Mouse (Mus musculus) CH12.LX (cell line): ENCODE data around the gene Rph3al. TPM values are rescaled to one million over a fixed set of nuclear protein-coding genes. Genes with fewer than 3 reads are reported as not detected.
A peak's percentile ranks its signal among the peaks of the same experiment; 100 is the strongest.

Experiments used
- DNase-seq: peaks from one replicate; pipeline ENCODE4 v3.0.0-alpha.2; 2013; ENCODE audit errors: extremely low read depth
- H3K27ac ChIP-seq: 2 replicates; pipeline ENCODE4 v1.5.1; 2012; ENCODE audit warnings: low read depth, mild to moderate bottlenecking, control low read depth, moderate library complexity; ENCODE audit not compliant: insufficient read depth
- H3K27me3 ChIP-seq: replicated peaks from 2 replicates; pipeline ENCODE3; 2012; ENCODE audit warnings: inconsistent platforms
- H3K36me3 ChIP-seq, 2 experiments: replicated peaks in 1 of 2; 2 replicates each; pipeline versions ENCODE3 to v1.6.1; 2012; ENCODE audit warnings: inconsistent platforms in 1 of 2, low read length in 1 of 2, mild to moderate bottlenecking in 1 of 2, mixed read lengths in 1 of 2, moderate library complexity in 1 of 2; ENCODE audit not compliant: control insufficient read depth in 1 of 2, insufficient read depth in 1 of 2
- H3K4me1 ChIP-seq, 2 experiments: 2 replicates each; pipeline ENCODE4 v1.6.1; 2012; ENCODE audit warnings: inconsistent platforms in 1 of 2, moderate library complexity in 1 of 2; ENCODE audit not compliant: insufficient read depth in 2 of 2, control insufficient read depth in 1 of 2
- H3K4me2 ChIP-seq: 2 replicates; pipeline ENCODE4 v1.6.1; 2012; ENCODE audit warnings: low read depth, mild to moderate bottlenecking, control low read depth; ENCODE audit not compliant: poor library complexity, insufficient read depth, severe bottlenecking
- H3K4me3 ChIP-seq, 3 experiments: fragments of 150-350 bp in 1 of 3; sonication (generic) in 1 of 3; replicated peaks in 1 of 3; 2 replicates each; pipeline versions ENCODE3 to v1.5.1; 2011 to 2012; ENCODE audit warnings: low read depth in 2 of 3, low read length in 2 of 3, mild to moderate bottlenecking in 2 of 3, moderate library complexity in 2 of 3, control low read depth in 1 of 3, improper control_type of control experiment in 1 of 3, inconsistent platforms in 1 of 3, mixed read lengths in 1 of 3; ENCODE audit not compliant: poor library complexity in 1 of 3
- H3K79me2 ChIP-seq: replicated peaks from 2 replicates; pipeline ENCODE4 v1.6.1; 2012; ENCODE audit warnings: mild to moderate bottlenecking, moderate library complexity; ENCODE audit not compliant: control insufficient read depth, poor library complexity, insufficient read depth, severe bottlenecking; ENCODE audit errors: extremely low read depth
- H3K9ac ChIP-seq: 2 replicates; pipeline ENCODE4 v1.6.1; 2012; ENCODE audit warnings: low read depth, mild to moderate bottlenecking, control low read depth, moderate library complexity; ENCODE audit not compliant: insufficient read depth
- H3K9me3 ChIP-seq: replicated peaks from 2 replicates; pipeline ENCODE3; 2012; ENCODE audit warnings: low read length, inconsistent platforms, mixed read lengths
- BHLHE40 ChIP-seq: IDR thresholded peaks from 2 replicates; pipeline ENCODE4 v1.6.1; 2011; ENCODE audit warnings: mild to moderate bottlenecking, low read depth, low read length, improper control_type of control experiment
- CHD1 ChIP-seq: IDR thresholded peaks from 2 replicates; pipeline ENCODE4 v1.6.1; 2012; ENCODE audit warnings: low read depth, low read length, improper control_type of control experiment, inconsistent platforms
- CTCF ChIP-seq, 2 experiments: IDR thresholded peaks in 1 of 2; conservative IDR thresholded peaks in 1 of 2; 2 replicates each; pipeline ENCODE4 v1.5.1; 2011 to 2012; ENCODE audit warnings: low read depth in 2 of 2, low read length in 2 of 2, improper control_type of control experiment in 1 of 2, inconsistent platforms in 1 of 2, mild to moderate bottlenecking in 1 of 2, moderate library complexity in 1 of 2
- ELF1 ChIP-seq: IDR thresholded peaks from 2 replicates; pipeline ENCODE4 v1.6.1; 2014; ENCODE audit warnings: low read depth, mild to moderate bottlenecking, inconsistent platforms, low read length, improper control_type of control experiment
- ETS1 ChIP-seq: conservative IDR thresholded peaks from 2 replicates; pipeline ENCODE4 v1.6.1; 2012; ENCODE audit warnings: low read depth, mild to moderate bottlenecking, inconsistent platforms, low read length, improper control_type of control experiment, moderate library complexity
- HCFC1 ChIP-seq: IDR thresholded peaks from 2 replicates; pipeline ENCODE4 v1.6.1; 2012; ENCODE audit warnings: low read depth, mild to moderate bottlenecking, inconsistent platforms, low read length, improper control_type of control experiment
- IRF4 ChIP-seq: IDR thresholded peaks from 2 replicates; pipeline ENCODE4 v1.6.1; 2014; ENCODE audit warnings: low read depth, mild to moderate bottlenecking, inconsistent platforms, low read length, improper control_type of control experiment
- JUN ChIP-seq: IDR thresholded peaks from 2 replicates; pipeline ENCODE4 v1.6.1; 2011; ENCODE audit warnings: low read depth, mild to moderate bottlenecking, low read length, improper control_type of control experiment, moderate library complexity; ENCODE audit not compliant: insufficient read depth
- JUND ChIP-seq: conservative IDR thresholded peaks from 2 replicates; pipeline ENCODE4 v1.6.1; 2011; ENCODE audit warnings: low read depth, low read length, improper control_type of control experiment
- MXI1 ChIP-seq: IDR thresholded peaks from 2 replicates; pipeline ENCODE4 v1.6.1; 2011; ENCODE audit warnings: mild to moderate bottlenecking, low read depth, low read length, improper control_type of control experiment
- MYC ChIP-seq: IDR thresholded peaks from 2 replicates; pipeline ENCODE4 v1.6.1; 2011; ENCODE audit warnings: low read depth, mild to moderate bottlenecking, improper control_type of control experiment, low read length
- POLR2A ChIP-seq: IDR thresholded peaks from 2 replicates; pipeline ENCODE4 v1.6.1; 2011; ENCODE audit warnings: low read depth, mild to moderate bottlenecking, improper control_type of control experiment, low read length
- RAD21 ChIP-seq: IDR thresholded peaks from 2 replicates; pipeline ENCODE4 v1.6.1; 2011; ENCODE audit warnings: low read depth, mild to moderate bottlenecking, low read length, improper control_type of control experiment, moderate library complexity
- RCOR1 ChIP-seq: conservative IDR thresholded peaks from 2 replicates; pipeline ENCODE4 v1.6.1; 2012; ENCODE audit warnings: low read depth, mild to moderate bottlenecking, inconsistent platforms, low read length, improper control_type of control experiment
- SMC3 ChIP-seq: IDR thresholded peaks from 2 replicates; pipeline ENCODE4 v1.6.1; 2011; ENCODE audit warnings: low read depth, low read length, improper control_type of control experiment
- TCF12 ChIP-seq: IDR thresholded peaks from 2 replicates; pipeline ENCODE4 v1.6.1; 2014; ENCODE audit warnings: low read depth, mild to moderate bottlenecking, inconsistent platforms, low read length, improper control_type of control experiment
- USF1 ChIP-seq: IDR thresholded peaks from 2 replicates; pipeline ENCODE4 v1.6.1; 2014; ENCODE audit warnings: low read depth, mild to moderate bottlenecking, inconsistent platforms, low read length, improper control_type of control experiment
- ZC3H11A ChIP-seq: IDR thresholded peaks from 2 replicates; pipeline ENCODE4 v1.6.1; 2012; ENCODE audit warnings: low read depth, mild to moderate bottlenecking, inconsistent platforms, low read length, improper control_type of control experiment
- ZKSCAN1 ChIP-seq: IDR thresholded peaks from 2 replicates; pipeline ENCODE4 v1.6.1; 2012; ENCODE audit warnings: low read depth, inconsistent platforms, low read length, improper control_type of control experiment, borderline replicate concordance
- ZMIZ1 ChIP-seq: IDR thresholded peaks from 2 replicates; pipeline ENCODE4 v1.6.1; 2012; ENCODE audit warnings: low read depth, mild to moderate bottlenecking, inconsistent platforms, low read length, improper control_type of control experiment
- ZNF384 ChIP-seq: IDR thresholded peaks from 2 replicates; pipeline ENCODE4 v1.6.1; 2012; ENCODE audit warnings: low read depth, low read length, improper control_type of control experiment, inconsistent platforms
- dilution Hi-C: fragments of 300-500 bp; cut with MboI; formaldehyde crosslinking; loops from 2 replicates; pipeline ENCODE4 v1.14.3; 2020; ENCODE audit warnings: low sequenced_read_pairs; ENCODE audit not compliant: extremely low pct_unique_long_range_greater_than_20kb, extremely low pct_ligation_motif_present
- in situ Hi-C: fragments of 300-500 bp; cut with MboI; formaldehyde crosslinking; loops from 3 replicates; pipeline ENCODE4 v1.14.3; 2019; ENCODE audit warnings: low sequenced_read_pairs, low pct_ligation_motif_present, low pct_unique_long_range_greater_than_20kb, mixed read lengths
- polyA plus RNA-seq: library from polyadenylated mRNA; unstranded; fragments of >175 nt; gene quantifications from 2 replicates; pipeline ENCODE4 v1.2.1, GENCODE M21; 2012; ENCODE audit warnings: low read depth; ENCODE audit not compliant: insufficient read length
- total RNA-seq, 2 experiments: library from RNA; depleted of rRNA; stranded (reverse); fragments of 300-350 nt in 1 of 2; fragments of >200 nt in 1 of 2; gene quantifications; 2 replicates each; pipeline ENCODE4 v1.2.3; 2012 to 2014

Gene Rph3al
- total and polyA plus RNA-seq, 3 experiments = 0.34 to 0.39 TPM; not detected in 1

DNA sequence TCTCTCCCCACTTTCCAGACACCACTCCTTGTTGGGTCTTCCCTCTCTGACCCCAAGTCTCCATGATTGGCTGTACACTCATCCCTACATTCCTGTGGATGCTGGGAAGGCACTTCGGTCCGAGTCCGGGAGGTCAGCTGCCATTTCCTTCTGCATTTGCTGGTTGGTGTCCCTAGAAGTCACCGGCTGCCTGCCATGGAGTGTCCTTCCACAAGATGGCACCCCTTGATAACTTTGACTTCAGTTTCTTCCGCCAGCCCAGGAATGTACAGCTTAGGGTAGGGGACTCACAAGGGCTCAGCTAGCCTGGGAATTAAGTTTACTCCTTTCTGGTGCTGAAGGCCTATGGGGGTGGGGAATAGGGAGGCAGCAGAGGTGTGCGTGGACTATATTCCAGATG lies 156.3 kb downstream of the Rph3al start:
- TF ChIP-seq ZMIZ1 (no peak), USF1 (no peak), POLR2A (no peak), ZC3H11A (peak; percentile 77), HCFC1 (no peak), ETS1 (no peak), SMC3 (peak; percentile 94), CHD1 (no peak), MXI1 (no peak), ELF1 (peak; percentile 32; the same call in 1 of the 2 replicates), IRF4 (peak; percentile 31; the same call in 1 of the 2 replicates), JUND (no peak), ZNF384 (no peak), JUN (no peak), TCF12 (0 out of 2 replicates have a peak, but pooled peaks have one; percentile 10), MYC (no peak), RAD21 (peak; percentile 98), BHLHE40 (no peak), ZKSCAN1 (no peak), RCOR1 (no peak), CTCF (conservative IDR thresholded peaks at IDR 0.05 in 1 of 2, IDR thresholded peaks at IDR 0.05 in 1 of 2; ENCODE audit: low read depth in 2 of 2, low read length in 2 of 2) (peak; percentile 61 to 96)
- H3K36me3 ChIP-seq = no peaks in the 10 kb centered on the region
- no peaks in the 10 kb centered on the region for H3K4me1 ChIP-seq
- no peak overlapping the region for H3K27ac ChIP-seq
- H3K27me3 ChIP-seq = peaks cover 8% of the 10 kb centered on the region
- in situ Hi-C loops = loop anchor here (5.0 to 10.0 kb wide), 3 partner anchors 120 to 623 kb away; partner anchors contain the start of gene Timm22
- H3K9ac ChIP-seq = no peak overlapping the region
- H3K9me3 ChIP-seq = no peaks in the 10 kb centered on the region
- dilution Hi-C loops = no loop called here
- no peak overlapping the region for H3K4me3 ChIP-seq
- no peak overlapping the region for H3K4me2 ChIP-seq
- peak; percentile 67 for DNase-seq
- no peaks in the 10 kb centered on the region for H3K79me2 ChIP-seq

Other genes starting within 250 kb of the Rph3al start
- 348 and 421 TPM in 2 replicates for gene Ywhae, start 205.6 kb downstream of the Rph3al start, total RNA-seq (2012; rRNA removed)
- gene Ywhae, start 205.6 kb downstream of the Rph3al start, total RNA-seq (2014; rRNA removed) = 129 and 130 TPM in 2 replicates
- gene Ywhae, start 205.6 kb downstream of the Rph3al start, polyA plus RNA-seq = 1,436 and 1,665 TPM in 2 replicates
- gene Doc2b, start 142.4 kb downstream of the Rph3al start, total RNA-seq (2012; rRNA removed) = 0.04 TPM in 1 of 2 replicates, not detected in the other
- gene Doc2b, start 142.4 kb downstream of the Rph3al start, total RNA-seq (2014; rRNA removed) = not detected in 2 replicates
- gene Doc2b, start 142.4 kb downstream of the Rph3al start, polyA plus RNA-seq = not detected in 2 replicates
- 0.76 TPM in 1 of 2 replicates, not detected in the other for gene 1700016K19Rik, start 61.5 kb upstream of the Rph3al start, total RNA-seq (2012; rRNA removed)
- not detected in 2 replicates for gene 1700016K19Rik, start 61.5 kb upstream of the Rph3al start, total RNA-seq (2014; rRNA removed)
- gene 1700016K19Rik, start 61.5 kb upstream of the Rph3al start, polyA plus RNA-seq = 0.53 TPM in 1 of 2 replicates, not detected in the other
- gene Rflnb, start 89.4 kb upstream of the Rph3al start, total RNA-seq (2012; rRNA removed) = 0.80 and 0.85 TPM in 2 replicates
- 0.19 and 0.26 TPM in 2 replicates for gene Rflnb, start 89.4 kb upstream of the Rph3al start, total RNA-seq (2014; rRNA removed)
- 0.31 and 0.69 TPM in 2 replicates for gene Rflnb, start 89.4 kb upstream of the Rph3al start, polyA plus RNA-seq
- 56.1 and 63.4 TPM in 2 replicates for gene Vps53, start 241.2 kb upstream of the Rph3al start, total RNA-seq (2012; rRNA removed)
- gene Vps53, start 241.2 kb upstream of the Rph3al start, total RNA-seq (2014; rRNA removed) = 55.1 and 62.2 TPM in 2 replicates
- 68.8 and 70.7 TPM in 2 replicates for gene Vps53, start 241.2 kb upstream of the Rph3al start, polyA plus RNA-seq
- 10.2 and 12.3 TPM in 2 replicates for gene Fam57a, start 241.2 kb upstream of the Rph3al start, total RNA-seq (2012; rRNA removed)
- 5.8 and 7.0 TPM in 2 replicates for gene Fam57a, start 241.2 kb upstream of the Rph3al start, total RNA-seq (2014; rRNA removed)
- 3.4 and 3.9 TPM in 2 replicates for gene Fam57a, start 241.2 kb upstream of the Rph3al start, polyA plus RNA-seq